Mouse (Mus musculus) hindbrain, embryonic 11.5 days (tissue): ENCODE measurements around the gene Sec22c. TPM values are rescaled to one million over a fixed set of nuclear protein-coding genes. Genes with fewer than 3 reads are reported as not detected.

ENCODE experiments used
- ATAC-seq: fragments of 200-750 bp; cut with Nextera tagmentation; 2 replicates; pipeline ENCODE4 v1.8.0; 2017; ENCODE audit warnings: mild to moderate bottlenecking, moderate TSS enrichment, moderate library complexity; ENCODE audit not compliant: low FRiP score
- DNase-seq: peaks from one replicate; pipeline ENCODE4 v3.0.0-alpha.2; 2015; ENCODE audit warnings: low spot score
- H3K27ac ChIP-seq: fragments of 300-500 bp; sonication (generic); 2 replicates; pipeline ENCODE4 v1.5.1; 2014; ENCODE audit warnings: mild to moderate bottlenecking, low read depth, low read length
- H3K27me3 ChIP-seq: fragments of 300-500 bp; sonication (generic); 2 replicates; pipeline ENCODE4 v1.6.1; 2014; ENCODE audit warnings: mild to moderate bottlenecking, low read length, moderate library complexity, mixed read lengths; ENCODE audit not compliant: control insufficient read depth, insufficient read depth
- H3K36me3 ChIP-seq: fragments of 300-500 bp; sonication (generic); 2 replicates; pipeline ENCODE4 v1.6.1; 2014; ENCODE audit warnings: mild to moderate bottlenecking, low read length, moderate library complexity, mixed read lengths; ENCODE audit not compliant: control insufficient read depth, insufficient read depth
- H3K4me1 ChIP-seq: fragments of 300-500 bp; sonication (generic); replicated peaks from 2 replicates; pipeline ENCODE4 v1.6.1; 2014; ENCODE audit warnings: low read length, mixed read lengths; ENCODE audit not compliant: control insufficient read depth, insufficient read depth
- H3K4me2 ChIP-seq: fragments of 300-500 bp; sonication (generic); replicated peaks from 2 replicates; pipeline ENCODE4 v1.6.1; 2014; ENCODE audit warnings: mild to moderate bottlenecking, low read depth, low read length
- H3K4me3 ChIP-seq: fragments of 300-500 bp; sonication (generic); 2 replicates; pipeline ENCODE4 v1.5.1; 2014; ENCODE audit warnings: low read depth, low read length
- H3K9ac ChIP-seq: fragments of 300-500 bp; sonication (generic); 2 replicates; pipeline ENCODE4 v1.6.1; 2014; ENCODE audit warnings: low read depth, low read length
- H3K9me3 ChIP-seq: fragments of 300-500 bp; sonication (generic); 2 replicates; pipeline ENCODE4 v1.6.1; 2016; ENCODE audit warnings: low read length; ENCODE audit not compliant: control insufficient read depth
- WGBS: fragments of 180-500 bp; shearing (Covaris S2); extraction: QIAGEN DNeasy Blood & Tissue Kit; methylation state at CpG from one replicate; pipeline ENCODE4 v1.1.7; 2014; 5-methylcytosine and 5-hydroxymethylcytosine counted together
- polyA plus RNA-seq: library from polyadenylated mRNA; unstranded; fragments of >200 nt; fragmentation: Nextera tagmentation; extraction: Ambion mirVana; gene quantifications from 2 replicates; pipeline ENCODE4 v1.2.1, GENCODE M21; 2014

Gene Sec22c
- polyA plus RNA-seq, 1 experiment from 2014 or later, result 22.9 TPM

- no peak overlapping the region for H3K4me2 ChIP-seq
- ATAC-seq (no peak), DNase-seq (no peak)
- peak overlapping the region; percentile 45; the same call in 1 of the 2 replicates for H3K27ac ChIP-seq
- no peaks in the 10 kb centered on the region for H3K9me3 ChIP-seq
- no peak overlapping the region for H3K9ac ChIP-seq
- no peak overlapping the region for H3K4me3 ChIP-seq
- peaks cover 9% of the 10 kb centered on the region for H3K4me1 ChIP-seq
- H3K36me3 ChIP-seq, result no peaks in the 10 kb centered on the region
- peaks cover 3% of the 10 kb centered on the region; the same call in 1 of the 2 replicates for H3K27me3 ChIP-seq
- 68% methylated on average over 11 of the region's 11 CpGs for WGBS
These were observed 37.5 kb downstream of the Sec22c start for GRCm38 (mm10) chr9:121667822-121668221.

- no peak; the same call in 1 of the 2 replicates for ATAC-seq
- no peaks in the 10 kb centered on the region for H3K36me3 ChIP-seq
- H3K27me3 ChIP-seq, result peaks cover 3% of the 10 kb centered on the region; the same call in 1 of the 2 replicates
- 0 out of 2 replicates have a peak overlapping the region, but pooled peaks have one; percentile 15 for H3K9ac ChIP-seq
- no peaks in the 10 kb centered on the region for H3K9me3 ChIP-seq
- no peak overlapping the region for H3K4me2 ChIP-seq
- peaks cover 9% of the 10 kb centered on the region for H3K4me1 ChIP-seq
- H3K4me3 ChIP-seq, result no peak overlapping the region
- peak overlapping the region; percentile 45; the same call in 1 of the 2 replicates for H3K27ac ChIP-seq
- 63% methylated on average over 16 of the region's 16 CpGs for WGBS
- DNase-seq, result peak; percentile 31
These were observed 38.2 kb downstream of the Sec22c start for GRCm38 (mm10) chr9:121666957-121667630.

- Histone ChIP-seq H3K9ac (no peak overlapping the region), H3K27ac (no peak overlapping the region), H3K4me2 (no peak overlapping the region), H3K9me3 (no peaks in the 10 kb centered on the region), H3K27me3 (peaks cover 2% of the 10 kb centered on the region; the same call in 1 of the 2 replicates), H3K36me3 (no peaks in the 10 kb centered on the region), H3K4me1 (peaks cover 5% of the 10 kb centered on the region), H3K4me3 (no peak overlapping the region)
- DNase-seq (no peak), ATAC-seq (no peak)
- 84% methylated on average over 5 of the region's 5 CpGs for WGBS
These were observed 41.2 kb downstream of the Sec22c start for GRCm38 (mm10) chr9:121664104-121664503.

- H3K27ac ChIP-seq, result no peak overlapping the region
- no peaks in the 10 kb centered on the region for H3K27me3 ChIP-seq
- no peaks in the 10 kb centered on the region for H3K9me3 ChIP-seq
- no peak for ATAC-seq
- DNase-seq, result no peak
- no peaks in the 10 kb centered on the region for H3K36me3 ChIP-seq
- no peak overlapping the region for H3K4me2 ChIP-seq
- no peak overlapping the region for H3K9ac ChIP-seq
- peaks cover 3% of the 10 kb centered on the region for H3K4me1 ChIP-seq
- 79% methylated on average over 6 of the region's 6 CpGs for WGBS
- H3K4me3 ChIP-seq, result no peak overlapping the region
These were observed 41.8 kb downstream of the Sec22c start for GRCm38 (mm10) chr9:121663467-121663866.

- WGBS, result 89% methylated on average over 7 of the region's 7 CpGs
- H3K27ac ChIP-seq, result no peak overlapping the region
- no peak overlapping the region for H3K9ac ChIP-seq
- H3K27me3 ChIP-seq, result no peaks in the 10 kb centered on the region
- no peak for ATAC-seq
- no peak overlapping the region for H3K4me3 ChIP-seq
- H3K4me1 ChIP-seq, result no peaks in the 10 kb centered on the region
- DNase-seq, result no peak
- no peaks in the 10 kb centered on the region for H3K36me3 ChIP-seq
- no peaks in the 10 kb centered on the region for H3K9me3 ChIP-seq
- H3K4me2 ChIP-seq, result no peak overlapping the region
These were observed 45.5 kb downstream of the Sec22c start for GRCm38 (mm10) chr9:121659791-121660190.

- H3K4me3 ChIP-seq, result no peak overlapping the region
- no peaks in the 10 kb centered on the region for H3K9me3 ChIP-seq
- DNase-seq, result no peak
- H3K4me2 ChIP-seq, result no peak overlapping the region
- H3K9ac ChIP-seq, result no peak overlapping the region
- H3K27me3 ChIP-seq, result no peaks in the 10 kb centered on the region
- no peak for ATAC-seq
- WGBS, result 81% methylated on average over 7 of the region's 7 CpGs
- no peaks in the 10 kb centered on the region for H3K36me3 ChIP-seq
- H3K4me1 ChIP-seq, result no peaks in the 10 kb centered on the region
- H3K27ac ChIP-seq, result no peak overlapping the region
These were observed 47.0 kb downstream of the Sec22c start for GRCm38 (mm10) chr9:121658248-121658647.

GRCm38 (mm10) chr9:121657143-121657542, 48.1 kb downstream of the Sec22c start:
- DNase-seq (no peak), ATAC-seq (no peak)
- WGBS, result 78% methylated on average over 13 of the region's 13 CpGs
- Histone ChIP-seq H3K9me3 (no peaks in the 10 kb centered on the region), H3K4me2 (no peak overlapping the region), H3K4me3 (no peak overlapping the region), H3K9ac (no peak overlapping the region), H3K4me1 (no peaks in the 10 kb centered on the region), H3K27ac (no peak overlapping the region), H3K27me3 (no peaks in the 10 kb centered on the region), H3K36me3 (no peaks in the 10 kb centered on the region)

GRCm38 (mm10) chr9:121656322-121656721, 49.0 kb downstream of the Sec22c start:
- no peak for ATAC-seq
- H3K9me3 ChIP-seq, result no peaks in the 10 kb centered on the region
- H3K4me1 ChIP-seq, result no peaks in the 10 kb centered on the region
- no peak overlapping the region for H3K4me2 ChIP-seq
- H3K9ac ChIP-seq, result no peak overlapping the region
- no peaks in the 10 kb centered on the region for H3K36me3 ChIP-seq
- no peaks in the 10 kb centered on the region for H3K27me3 ChIP-seq
- H3K4me3 ChIP-seq, result no peak overlapping the region
- no peak for DNase-seq
- WGBS, result 81% methylated on average over 5 of the region's 5 CpGs
- no peak overlapping the region for H3K27ac ChIP-seq

GRCm38 (mm10) chr9:121653668-121654067, 51.6 kb downstream of the Sec22c start:
- H3K36me3 ChIP-seq, result no peaks in the 10 kb centered on the region
- no peaks in the 10 kb centered on the region for H3K27me3 ChIP-seq
- no peak for ATAC-seq
- H3K9me3 ChIP-seq, result no peaks in the 10 kb centered on the region
- H3K9ac ChIP-seq, result no peak overlapping the region
- no peak for DNase-seq
- no peak overlapping the region for H3K27ac ChIP-seq
- WGBS, result 91% methylated on average over 10 of the region's 10 CpGs
- no peak overlapping the region for H3K4me2 ChIP-seq
- no peaks in the 10 kb centered on the region for H3K4me1 ChIP-seq
- H3K4me3 ChIP-seq, result no peak overlapping the region
